Mouse (Mus musculus) spleen, adult 12 weeks (tissue): ENCODE measurements at regions not wholly inside any gene's neighbourhood (a gene's known extent, or its start where the extent isn't known, plus 50 kb on each side); places are given as distances from the start of the nearest gene placed in this dataset.
A peak's percentile ranks its signal among the peaks of the same experiment; 100 is the strongest.
"Not testable (repeated sequence)": the region's sequence is repeated elsewhere in the genome, so short reads cannot be mapped to it uniquely, and the experiment has no call there.

Source experiments
- DNase-seq: peaks from one replicate; pipeline ENCODE4 v3.0.0; 2022; ENCODE audit warnings: low spot score

DNA sequence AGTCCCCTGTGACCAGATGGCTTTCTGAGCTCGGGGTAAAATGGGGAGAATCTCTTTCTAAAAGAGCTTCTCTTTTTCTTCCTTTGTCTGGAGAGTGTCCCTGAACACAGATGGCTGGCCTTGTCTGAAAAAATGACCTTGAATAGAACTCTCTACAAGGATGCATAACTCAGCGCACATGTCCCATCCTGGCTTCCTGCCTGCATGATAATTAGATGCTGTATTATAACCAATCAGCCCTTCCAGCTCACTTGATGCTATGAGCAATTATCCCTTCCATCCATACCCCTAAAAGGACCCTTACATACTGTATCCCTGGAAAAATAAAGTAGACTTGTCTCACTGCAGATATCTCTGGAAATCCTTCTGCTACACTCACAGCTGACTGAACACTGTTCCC, 199.7 kb upstream of the Slc7a11 start:
- no peak for DNase-seq

DNA sequence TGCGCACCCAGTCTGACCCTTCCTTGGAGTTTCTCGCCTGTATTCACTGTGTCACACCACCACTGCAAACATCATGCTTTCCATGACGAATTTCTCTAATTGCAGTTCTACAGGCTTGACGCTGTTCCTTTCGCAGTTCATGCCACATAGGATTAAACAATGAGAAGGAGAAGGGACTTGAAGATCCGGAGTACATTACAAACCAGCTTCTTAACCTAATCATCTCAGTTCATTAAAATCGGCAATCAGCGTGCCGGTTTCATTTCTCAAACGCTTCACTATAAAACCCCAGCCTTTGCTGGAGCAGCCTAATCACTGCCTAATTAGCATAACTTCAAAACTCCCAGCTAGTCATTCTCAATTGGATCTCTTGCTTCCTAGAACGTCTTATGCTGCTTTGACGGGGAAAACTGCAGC, 196.5 kb upstream of the Slc7a11 start:
- DNase-seq: no peak

DNA sequence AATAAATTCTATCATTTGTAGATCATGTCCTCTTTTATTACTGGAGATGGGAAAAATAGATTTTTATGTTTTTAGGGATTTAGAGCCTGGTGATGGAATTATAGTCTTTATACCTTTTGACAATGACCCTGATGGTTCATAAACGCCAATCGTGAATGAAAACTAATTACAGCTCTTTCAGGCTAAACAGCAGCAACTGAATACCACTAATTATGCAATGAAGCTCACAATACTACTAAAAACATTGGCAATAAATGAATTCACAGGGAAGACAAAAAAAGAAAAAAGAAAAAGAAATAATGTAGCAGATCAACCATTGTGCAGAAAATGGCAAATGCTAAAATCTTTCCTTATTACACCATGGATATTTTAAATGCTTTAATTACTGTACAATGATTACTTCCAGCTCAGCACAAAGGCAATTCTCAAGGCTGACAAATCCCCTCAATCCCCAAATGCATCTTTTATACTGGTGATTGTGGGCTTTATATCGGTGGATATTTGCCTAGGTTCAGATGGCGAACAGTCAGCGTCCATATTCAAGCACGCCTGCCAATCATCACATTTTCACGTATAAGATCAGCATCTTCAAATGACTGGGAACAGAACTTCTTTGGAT, 191.2 kb upstream of the Slc7a11 start:
- DNase-seq: no peak

DNA sequence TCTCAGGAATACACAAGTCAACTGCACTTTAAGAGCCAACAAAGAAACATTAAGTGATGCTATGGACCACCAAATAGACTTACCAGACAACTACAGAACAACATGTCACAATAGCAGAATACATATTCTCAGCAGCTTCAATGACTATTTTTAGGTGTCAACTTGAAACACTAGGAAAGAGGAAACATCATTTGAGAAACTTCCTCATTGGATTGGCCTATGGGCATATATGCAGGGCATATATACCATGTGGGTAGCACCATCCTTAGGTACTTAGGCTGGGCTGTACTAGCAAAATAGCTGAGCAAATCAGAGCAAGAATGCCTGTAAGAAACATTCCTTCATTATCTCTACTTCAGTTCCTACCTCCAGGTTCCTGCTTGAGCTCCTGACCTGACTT, 187.9 kb upstream of the Slc7a11 start:
- no peak for DNase-seq

DNA sequence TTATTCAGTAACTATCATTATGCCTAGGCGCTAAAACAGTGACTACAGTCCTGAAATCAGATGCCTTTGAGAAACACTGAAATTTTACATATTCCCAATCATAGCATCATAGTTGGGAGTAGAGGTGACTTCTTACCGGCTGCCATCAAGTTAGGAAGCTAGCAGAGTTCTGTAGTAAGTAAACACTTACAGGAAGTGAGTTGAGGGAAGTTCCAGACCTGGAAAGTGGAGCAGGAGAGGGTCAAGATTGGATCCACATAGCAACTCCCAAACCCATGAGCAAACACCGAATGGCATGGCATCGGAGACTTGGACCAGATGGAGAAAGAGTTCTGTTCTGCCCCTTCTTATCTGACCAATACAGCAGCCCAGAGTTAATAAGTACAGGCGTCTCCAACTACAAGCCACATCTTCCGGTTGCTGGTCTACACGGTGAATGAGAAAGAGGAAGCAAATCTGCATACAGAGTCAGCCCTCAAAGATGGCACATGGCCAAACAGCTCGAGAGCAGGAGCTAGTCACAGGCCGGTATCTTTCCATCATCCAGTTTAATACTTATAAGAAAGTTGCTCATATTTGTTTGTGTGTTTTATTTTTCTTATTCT, 184.8 kb upstream of the Slc7a11 start:
- DNase-seq: peak; percentile 12

DNA sequence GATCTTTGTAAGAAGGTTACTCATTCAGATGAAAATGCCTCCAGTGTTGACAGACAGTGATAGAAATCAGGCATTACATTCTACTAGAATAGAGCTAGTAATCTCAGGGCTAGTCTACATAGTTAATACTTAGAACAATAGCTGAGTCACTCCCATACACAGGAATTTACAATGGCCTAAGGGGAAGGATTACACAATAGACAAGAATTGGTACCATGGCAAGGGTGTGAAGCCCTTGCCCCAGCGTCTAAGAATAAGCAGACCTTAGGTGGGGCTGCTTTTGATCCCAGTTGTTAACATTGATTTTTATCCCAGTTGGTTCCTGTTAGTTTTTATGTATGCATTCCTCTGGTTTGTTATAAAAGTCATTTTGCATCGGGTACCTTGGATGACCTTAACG, 177.8 kb upstream of the Slc7a11 start:
- not testable (repeated sequence) for DNase-seq

DNA sequence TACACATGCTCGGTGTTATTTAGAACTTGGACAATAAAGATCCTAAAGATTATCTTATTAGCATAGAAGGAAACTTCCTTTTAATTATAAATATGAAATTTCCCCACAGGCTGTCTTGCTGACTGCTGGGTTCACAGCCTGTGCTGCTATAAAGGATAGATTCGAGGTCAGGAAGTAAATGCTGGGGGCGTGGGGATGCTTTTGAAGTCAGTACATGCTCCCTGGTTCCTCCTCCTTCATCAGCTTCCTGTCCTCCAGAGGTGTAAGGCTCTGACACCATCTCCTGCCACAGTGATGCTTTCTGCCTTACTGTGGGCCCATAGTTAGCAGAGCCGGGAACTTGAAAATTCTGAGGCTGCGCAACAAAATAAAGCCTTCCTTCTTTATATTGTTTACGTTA, 175.6 kb upstream of the Slc7a11 start:
- DNase-seq: no peak

DNA sequence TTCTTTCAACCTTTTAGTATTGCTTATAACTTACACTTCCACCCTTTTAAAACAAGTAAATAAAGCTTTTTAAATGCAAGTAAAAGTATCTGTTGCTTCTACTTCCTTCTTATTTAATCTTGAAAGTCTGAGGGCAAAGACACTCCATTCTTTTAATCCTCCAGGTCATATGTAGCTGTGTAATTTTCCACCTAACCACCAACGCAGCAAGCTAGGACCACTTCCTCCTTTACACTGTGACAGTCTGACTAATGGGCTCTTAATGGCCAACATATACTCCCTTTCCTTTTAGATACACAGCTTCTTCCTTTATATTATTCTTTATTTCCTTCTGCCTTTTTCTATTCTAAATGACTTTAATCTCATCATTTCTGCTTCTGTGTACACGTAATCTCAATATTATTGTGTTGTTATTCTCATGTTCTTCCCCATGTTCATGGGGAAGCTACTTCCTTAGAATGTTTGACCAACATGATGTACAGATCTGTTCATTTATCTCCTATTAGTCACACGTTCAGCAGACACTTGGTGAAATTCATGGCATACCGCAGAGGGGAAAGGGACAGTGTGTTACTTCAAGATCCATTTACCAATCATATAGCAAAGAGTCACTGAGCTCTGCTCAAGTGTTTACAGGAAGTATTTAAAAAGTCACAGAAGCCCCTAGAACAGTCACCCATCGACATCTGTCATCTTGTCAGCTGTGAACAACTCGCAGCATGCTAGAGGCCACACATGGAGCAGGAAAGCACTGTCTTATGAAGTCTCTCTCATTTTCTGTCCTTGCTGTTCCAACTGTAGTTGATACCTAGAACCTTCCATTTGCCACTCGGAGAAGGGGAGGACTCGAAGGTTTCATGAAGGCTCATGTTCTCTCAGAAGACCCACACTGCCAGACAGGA, 172.2 kb upstream of the Slc7a11 start:
- DNase-seq: no peak

DNA sequence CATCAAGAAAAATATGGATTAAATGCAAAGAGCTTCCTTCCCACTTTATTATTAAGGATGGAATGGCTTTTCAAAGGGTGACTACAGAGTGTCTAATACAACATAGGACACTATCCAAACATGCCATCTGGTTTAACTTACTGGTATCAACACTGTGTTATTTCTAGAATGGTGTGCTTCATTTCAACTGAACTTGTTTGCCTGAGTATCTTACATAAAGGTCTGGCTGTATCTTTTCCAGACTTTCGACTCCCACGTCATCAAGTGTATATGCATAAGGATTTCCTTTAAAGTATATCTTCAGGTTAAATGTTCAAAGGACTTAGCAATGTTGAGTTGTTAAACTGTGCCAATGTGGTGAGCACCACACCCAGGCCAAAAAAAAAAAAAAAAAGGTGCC, 169.6 kb upstream of the Slc7a11 start:
- DNase-seq: no peak

DNA sequence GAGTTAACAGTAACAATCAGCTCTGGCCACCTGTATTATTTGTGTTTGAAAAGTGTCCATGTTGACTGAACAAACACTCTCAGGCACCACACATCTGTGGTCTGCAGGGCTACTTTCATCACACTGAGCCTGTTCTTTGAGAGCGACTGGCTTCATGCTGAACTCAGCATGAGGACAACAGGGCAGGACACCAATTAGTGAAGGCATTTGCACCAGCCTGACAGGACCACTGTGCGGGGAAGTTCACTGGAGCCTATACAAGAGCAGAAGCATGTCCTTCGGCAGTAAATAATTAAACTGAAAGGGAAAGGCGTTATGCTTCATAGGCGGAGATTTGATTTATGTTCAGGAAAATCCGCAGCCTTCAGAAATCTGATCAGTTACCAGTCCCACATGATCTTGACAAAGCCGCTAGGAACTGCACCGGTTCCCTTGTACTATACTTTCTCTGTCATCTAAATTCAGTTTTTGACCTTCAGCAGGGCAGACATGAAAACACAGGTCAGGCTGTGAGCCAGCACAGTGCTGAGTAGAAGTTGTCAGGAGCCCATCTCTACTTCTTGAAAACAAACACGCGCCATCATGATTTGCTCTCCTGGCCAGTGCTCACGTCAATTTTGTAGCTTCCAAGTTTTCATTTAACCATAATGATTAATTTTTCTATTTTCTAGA, 166.1 kb upstream of the Slc7a11 start:
- DNase-seq: no peak

DNA sequence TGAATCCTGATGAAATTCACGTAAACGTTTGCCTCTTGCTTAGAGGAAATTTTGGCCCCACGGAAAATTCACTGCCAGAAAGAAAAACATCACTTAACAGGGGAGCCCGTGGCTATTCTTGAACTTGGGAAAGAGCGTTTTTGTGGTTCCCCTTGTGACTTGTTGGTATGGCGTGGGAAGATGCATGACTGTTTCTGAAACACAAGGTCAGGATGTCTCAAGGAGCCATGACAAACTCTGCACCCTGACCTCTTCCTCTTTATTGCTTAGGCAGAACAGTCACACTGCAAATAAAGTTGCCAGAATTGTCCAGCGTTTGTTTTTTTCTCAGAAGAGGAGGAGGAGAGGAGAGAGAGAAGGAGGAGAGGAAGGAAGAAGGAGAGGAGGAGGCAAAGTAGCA, 164.3 kb upstream of the Slc7a11 start:
- DNase-seq: no peak

DNA sequence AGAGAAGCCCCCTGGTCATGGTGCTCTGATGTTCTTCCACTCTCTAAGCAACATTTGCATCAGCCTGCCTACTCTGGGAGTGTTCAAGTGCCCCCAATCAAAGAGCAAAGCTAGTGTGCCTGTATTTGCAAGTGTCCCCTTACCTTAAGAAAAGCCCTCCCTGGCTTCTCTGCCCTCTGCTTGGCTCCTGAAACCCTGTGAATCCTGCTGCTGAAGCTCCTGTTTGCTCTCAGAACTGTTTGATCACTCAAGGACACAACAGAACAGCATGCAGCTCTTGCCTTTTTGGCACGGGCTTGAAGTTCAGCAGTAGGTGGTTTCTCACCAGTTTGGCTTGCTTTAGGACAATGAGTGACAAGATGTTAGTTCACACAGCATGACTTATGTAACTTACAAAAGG, 163.6 kb upstream of the Slc7a11 start:
- no peak for DNase-seq

DNA sequence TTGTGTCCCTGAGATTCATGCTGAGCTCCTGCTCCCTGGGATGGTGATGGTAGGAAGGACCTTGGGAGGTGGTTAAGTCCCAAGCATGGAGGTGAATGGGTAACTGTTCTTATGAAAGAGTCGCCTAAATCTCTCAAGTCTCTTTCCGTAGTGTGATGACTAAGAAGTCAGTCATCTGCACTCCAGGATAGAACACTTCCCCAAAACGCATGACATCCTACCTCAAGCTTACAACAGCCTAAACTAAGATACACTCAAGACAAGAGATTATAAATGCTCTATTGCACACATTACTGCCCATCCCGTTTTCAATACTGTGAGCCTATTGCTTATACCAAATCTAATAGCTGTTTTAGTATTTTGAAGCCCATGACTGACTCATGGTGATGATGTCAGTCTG, 162.3 kb upstream of the Slc7a11 start:
- DNase-seq: no peak

DNA sequence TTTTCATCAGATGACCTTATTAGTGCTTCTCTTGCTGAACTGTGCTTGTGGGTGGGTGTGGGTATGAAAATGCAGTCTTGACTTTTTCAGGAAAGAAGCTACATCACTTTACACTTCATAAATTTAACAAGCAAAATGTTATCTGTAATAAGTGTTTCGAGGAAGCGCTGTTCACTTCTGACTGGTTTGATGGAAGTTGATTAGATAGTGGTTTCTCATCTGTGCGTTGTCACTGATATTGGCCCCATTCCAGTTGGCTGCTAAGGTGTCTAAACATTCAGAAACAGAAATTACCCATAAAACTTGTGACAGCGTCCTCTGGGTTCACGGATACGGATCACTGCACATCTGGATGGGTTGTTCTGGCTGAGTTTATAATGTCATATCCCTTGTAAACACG, 159.8 kb upstream of the Slc7a11 start:
- no peak for DNase-seq

DNA sequence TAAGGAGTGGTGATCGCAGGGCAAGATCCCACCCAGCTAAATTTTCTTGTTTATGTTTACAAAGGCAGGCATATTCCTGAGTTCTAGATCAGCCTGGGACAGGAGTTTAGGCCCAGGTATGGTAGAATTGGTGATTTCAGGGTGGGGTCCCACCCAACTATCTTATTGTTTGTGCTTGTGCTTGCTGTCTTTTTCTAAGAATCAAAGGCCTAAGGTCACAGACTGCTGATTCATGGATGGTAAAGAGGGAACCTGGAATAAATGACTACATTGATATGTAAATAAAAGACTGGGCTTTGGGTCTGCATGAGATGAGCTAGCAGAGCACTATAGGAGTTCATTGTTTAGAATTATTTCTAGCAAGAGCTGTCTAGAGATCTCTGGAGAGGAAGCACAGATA, 152.3 kb upstream of the Slc7a11 start:
- DNase-seq: no peak

DNA sequence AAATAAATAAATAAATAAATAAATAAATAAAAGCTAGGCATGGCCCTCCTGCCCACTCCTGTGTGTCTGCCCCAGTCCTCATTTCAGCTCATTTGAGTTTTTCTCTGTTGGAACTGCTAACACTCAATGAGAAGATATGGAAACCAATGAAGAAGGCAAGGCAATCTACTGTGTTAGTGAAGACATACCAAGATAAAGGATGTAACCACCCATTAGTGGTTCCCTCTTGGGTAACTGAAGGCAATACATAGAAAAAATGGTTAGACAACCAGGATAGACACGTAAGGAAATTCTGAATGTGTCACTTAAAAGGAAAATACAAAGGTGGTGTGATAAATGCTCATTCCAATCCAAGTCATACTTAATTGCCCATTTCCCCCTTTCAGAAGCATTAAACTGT, 140.9 kb upstream of the Slc7a11 start:
- no peak for DNase-seq

DNA sequence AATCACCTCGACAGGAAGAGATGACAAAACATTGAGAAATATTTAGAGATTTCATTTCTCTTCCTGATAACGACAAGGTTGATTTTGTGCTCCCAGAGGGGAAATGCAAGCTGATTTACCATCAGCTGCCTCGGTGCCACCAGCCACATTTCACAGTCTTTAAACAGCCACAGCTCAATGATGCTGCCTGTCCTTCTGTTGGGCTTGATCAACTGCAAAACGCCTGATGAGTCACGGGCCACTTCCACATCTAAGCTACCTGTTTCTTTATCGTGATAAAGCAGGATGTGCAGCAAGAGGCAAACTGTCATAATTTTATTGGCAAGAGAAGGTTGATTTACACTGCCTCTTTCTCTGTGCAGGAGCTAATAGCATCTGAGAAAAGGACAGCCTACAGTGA, 140.1 kb upstream of the Slc7a11 start:
- no peak for DNase-seq

DNA sequence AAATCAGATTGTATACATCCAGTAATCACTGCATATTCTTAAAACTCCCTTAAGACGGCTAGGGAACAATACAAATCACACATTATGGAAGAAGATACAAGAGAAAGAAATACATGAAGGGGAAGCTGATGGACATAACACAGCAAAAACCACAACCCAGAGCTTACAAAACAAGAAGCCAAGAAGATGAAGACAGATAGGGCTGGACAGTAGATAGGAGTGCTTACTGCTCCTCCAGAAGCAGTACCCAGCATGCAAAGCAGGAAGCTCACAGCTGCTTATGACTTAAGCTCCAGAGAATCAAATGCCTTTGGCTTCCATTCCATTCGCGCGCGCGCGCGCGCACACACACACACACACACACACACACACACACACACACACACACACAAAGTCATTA, 131.0 kb upstream of the Slc7a11 start:
- DNase-seq: no peak

DNA sequence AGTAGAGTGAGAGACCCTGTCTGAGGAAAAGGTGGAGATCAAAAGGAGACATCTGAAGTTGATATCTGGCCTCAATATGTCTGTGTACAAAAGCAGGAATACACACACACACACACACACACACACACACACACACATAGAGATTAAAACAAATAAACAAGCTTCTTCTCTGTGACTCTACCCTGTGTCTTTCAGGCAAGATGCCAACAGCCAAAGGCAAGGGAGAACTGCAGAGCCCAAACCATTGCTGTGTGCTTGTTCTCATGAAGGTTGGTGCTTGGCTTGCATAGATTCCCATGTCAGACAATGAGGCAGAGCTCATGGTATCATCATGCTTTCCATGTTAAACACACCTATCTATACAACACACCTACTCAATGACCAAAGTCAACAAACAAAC, 126.6 kb upstream of the Slc7a11 start:
- DNase-seq: no peak

DNA sequence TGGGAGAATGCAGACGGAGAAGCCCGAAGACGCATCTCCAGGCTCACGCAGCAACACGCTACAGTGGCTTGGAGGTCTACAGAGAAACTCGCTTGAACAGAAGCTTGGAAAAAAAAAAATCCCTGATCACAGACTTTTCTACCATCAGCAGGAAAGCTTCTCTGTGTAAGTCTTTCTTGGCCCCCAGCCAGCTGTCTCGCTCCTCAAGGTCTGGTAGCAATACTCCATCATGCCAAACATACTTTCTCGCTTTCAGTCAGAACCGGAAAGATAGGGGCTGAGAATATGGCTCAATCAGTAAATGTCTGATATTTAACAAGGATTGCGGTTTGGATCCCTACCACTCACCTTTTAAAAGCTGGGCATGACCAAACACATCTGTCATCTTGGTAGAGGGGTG, 126.2 kb upstream of the Slc7a11 start:
- no peak for DNase-seq

DNA sequence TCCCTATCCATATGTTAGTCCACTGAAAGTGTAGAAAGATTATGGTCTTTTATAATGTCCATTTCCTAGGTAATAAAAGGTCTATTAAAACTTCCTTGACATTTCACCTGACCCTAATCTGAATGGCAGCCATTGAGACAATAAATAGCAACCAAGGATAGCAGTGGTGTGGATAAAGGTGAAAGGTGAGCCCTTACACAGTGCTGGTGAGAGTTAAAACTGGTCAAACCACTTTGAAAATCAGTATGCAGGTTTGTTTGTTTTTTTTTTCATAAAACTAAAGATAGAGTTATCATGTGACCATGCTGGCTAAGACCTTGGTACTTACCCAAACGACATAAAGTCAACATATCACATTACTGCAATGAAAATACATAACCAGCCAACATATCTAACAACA, 110.7 kb upstream of the Slc7a11 start:
- no peak for DNase-seq

DNA sequence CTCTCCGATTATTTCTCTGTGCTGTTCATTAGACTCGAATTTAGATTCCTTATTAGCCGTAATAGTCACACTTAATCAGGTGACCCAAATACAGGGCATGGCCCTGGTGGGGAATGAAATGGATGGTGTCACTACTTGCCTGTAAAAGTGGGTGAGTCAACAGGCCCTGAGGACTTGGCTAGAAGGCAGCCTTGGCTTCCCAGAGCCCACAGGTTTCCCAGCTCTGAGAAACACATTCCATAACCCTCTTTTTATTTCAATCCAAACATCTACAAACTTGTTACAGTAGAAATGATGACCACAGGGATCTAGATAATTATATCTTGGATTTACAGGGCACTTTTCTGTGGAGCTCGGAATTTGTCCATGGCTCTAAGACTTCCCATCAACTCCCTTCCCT, 105.2 kb upstream of the Slc7a11 start:
- DNase-seq: no peak

DNA sequence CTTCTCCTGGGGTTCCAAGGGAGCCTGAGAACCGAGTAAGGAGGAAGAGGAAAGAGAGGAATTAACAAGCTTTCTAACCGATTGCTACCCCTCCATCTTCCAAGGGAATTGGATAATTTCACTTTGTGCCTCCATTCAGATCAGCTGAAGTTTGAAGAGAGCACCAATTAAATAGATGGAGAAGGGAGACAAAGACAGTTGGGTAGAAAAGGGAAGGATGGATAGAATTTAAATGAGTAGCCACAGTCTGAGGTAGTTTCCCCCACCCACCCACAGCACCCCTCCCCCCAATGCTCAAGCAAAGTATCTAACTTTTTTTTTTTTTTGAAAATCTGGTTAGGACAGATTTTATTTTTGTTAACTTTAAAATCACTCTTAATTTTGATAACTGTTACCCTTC, 87.2 kb upstream of the Slc7a11 start:
- no peak for DNase-seq
